Mouse (Mus musculus): ENCODE measurements around the gene Apof. TPM values are rescaled to one million over a fixed set of nuclear protein-coding genes. Genes with fewer than 3 reads are reported as not detected.

Apof gene
- total and polyA plus RNA-seq, 3 experiments, result 0.66 to 1.3 (median 0.99) TPM

DNA sequence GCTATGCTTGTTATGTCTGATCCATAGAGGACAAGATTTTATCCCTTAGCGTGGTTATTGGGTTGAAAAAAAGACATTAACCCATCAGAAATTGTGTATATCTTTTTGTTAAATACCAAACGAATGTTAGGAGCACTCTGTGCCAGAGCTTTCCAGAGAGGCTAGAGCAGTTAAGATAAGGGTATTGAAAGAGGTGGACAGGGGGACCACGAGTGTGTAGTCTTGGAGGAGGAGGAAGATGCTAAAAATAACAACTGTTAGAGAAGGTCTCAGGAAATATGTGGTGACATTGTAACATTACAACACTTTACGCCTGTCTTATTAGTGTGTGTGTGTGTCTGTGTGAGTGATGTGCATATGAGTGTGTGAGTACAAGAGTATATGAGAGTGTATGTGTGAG lies 42.4 kb downstream of the Apof start:
- no peak for DNase-seq (ENCODE audit: extremely low read depth)
- no peak overlapping the region for H3K9ac ChIP-seq (ENCODE audit: insufficient read depth, low read depth)
- peaks cover 37 to 80% of the 10 kb centered on the region in 2 experiments for H3K36me3 ChIP-seq (replicated peaks in 1 of 2; ENCODE audit: control insufficient read depth in 1 of 2, insufficient read depth in 1 of 2, low read length in 1 of 2)
- in situ Hi-C loops (cut with MboI; ENCODE audit: low pct_ligation_motif_present, low pct_unique_long_range_greater_than_20kb, low sequenced_read_pairs) (no loop called here), dilution Hi-C loops (cut with MboI; ENCODE audit: extremely low pct_ligation_motif_present, extremely low pct_unique_long_range_greater_than_20kb, low sequenced_read_pairs) (no loop called here)
- TF ChIP-seq BHLHE40 (IDR thresholded peaks at IDR 0.05; ENCODE audit: low read depth, low read length), result no peak
- no peak for TF ChIP-seq E2F4 (IDR thresholded peaks at IDR 0.05; ENCODE audit: insufficient replicate concordance, low read depth, low read length)
- no peak for TF ChIP-seq MAFK (IDR thresholded peaks at IDR 0.05; ENCODE audit: insufficient replicate concordance, low read length)
- no peak for TF ChIP-seq TCF12 (IDR thresholded peaks at IDR 0.05; ENCODE audit: low read depth, low read length)
- no peak for TF ChIP-seq POLR2AphosphoS2 (IDR thresholded peaks at IDR 0.05; ENCODE audit: low read depth, low read length)
- TF ChIP-seq MAZ (IDR thresholded peaks at IDR 0.05; ENCODE audit: low read depth, low read length), result no peak
- no peak for TF ChIP-seq RAD21 (IDR thresholded peaks at IDR 0.05; ENCODE audit: low read depth, low read length)
- no peak for TF ChIP-seq CTCF (conservative IDR thresholded peaks at IDR 0.05 in 1 of 2, IDR thresholded peaks at IDR 0.05 in 1 of 2; ENCODE audit: low read depth in 2 of 2, low read length in 2 of 2)
- no peak for TF ChIP-seq CHD1 (IDR thresholded peaks at IDR 0.05; ENCODE audit: low read depth, low read length)
- TF ChIP-seq TBP (conservative IDR thresholded peaks at IDR 0.05; ENCODE audit: low read depth, low read length), result no peak
- no peak for TF ChIP-seq MYC (IDR thresholded peaks at IDR 0.05; ENCODE audit: low read depth, low read length)
- TF ChIP-seq HCFC1 (IDR thresholded peaks at IDR 0.05; ENCODE audit: low read depth, low read length), result no peak
- no peak for TF ChIP-seq MEF2A (IDR thresholded peaks at IDR 0.05; ENCODE audit: borderline replicate concordance, low read depth, low read length)
- TF ChIP-seq SMC3 (IDR thresholded peaks at IDR 0.05; ENCODE audit: low read depth, low read length), result no peak
- TF ChIP-seq ETS1 (conservative IDR thresholded peaks at IDR 0.05; ENCODE audit: low read depth, low read length), result no peak
- TF ChIP-seq SIN3A (IDR thresholded peaks at IDR 0.05; ENCODE audit: low read length), result no peak
- no peak overlapping the region for H3K4me3 ChIP-seq (replicated peaks in 1 of 3; ENCODE audit: low read depth in 2 of 3, low read length in 2 of 3, poor library complexity in 1 of 3)
- H3K27ac ChIP-seq (ENCODE audit: insufficient read depth, low read depth), result no peak overlapping the region
- H3K9me3 ChIP-seq (replicated peaks; ENCODE audit: low read length), result no peaks in the 10 kb centered on the region
- H3K4me1 ChIP-seq (ENCODE audit: control insufficient read depth in 1 of 2, insufficient read depth in 2 of 2), result peaks cover 10 to 25% of the 10 kb centered on the region in 2 experiments
- H3K79me2 ChIP-seq (replicated peaks; ENCODE audit: control insufficient read depth, extremely low read depth, insufficient read depth, poor library complexity, severe bottlenecking), result no peaks in the 10 kb centered on the region
- no peak overlapping the region for H3K4me2 ChIP-seq (ENCODE audit: insufficient read depth, low read depth, poor library complexity, severe bottlenecking)
- H3K27me3 ChIP-seq (replicated peaks), result no peaks in the 10 kb centered on the region

DNA sequence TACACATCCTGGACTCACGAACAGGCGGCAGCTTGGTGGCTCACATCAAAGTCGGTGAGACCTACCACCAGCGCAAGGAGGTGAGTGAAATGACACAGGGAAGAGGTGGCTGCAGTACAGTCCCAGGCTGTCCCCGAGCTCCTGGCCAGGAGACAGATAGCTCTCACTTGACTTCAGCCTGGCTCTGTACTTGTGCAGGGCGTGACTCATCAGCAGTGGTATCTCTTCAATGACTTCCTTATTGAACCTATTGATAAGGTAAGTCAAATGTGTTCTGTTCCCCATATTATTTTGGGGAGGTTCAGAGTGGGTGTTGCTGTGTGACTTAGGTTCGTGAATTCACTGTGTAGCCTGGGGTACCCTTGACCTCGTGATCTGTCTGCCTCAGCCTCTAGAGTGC lies 47.1 kb downstream of the Apof start:
- Histone ChIP-seq H3K9me3 (replicated peaks; ENCODE audit: low read length) (no peaks in the 10 kb centered on the region), H3K4me3 (replicated peaks in 1 of 3; ENCODE audit: low read depth in 2 of 3, low read length in 2 of 3, poor library complexity in 1 of 3) (no peak overlapping the region), H3K36me3 (replicated peaks in 1 of 2; ENCODE audit: control insufficient read depth in 1 of 2, insufficient read depth in 1 of 2, low read length in 1 of 2) (peaks cover 70 to 87% of the 10 kb centered on the region in 2 experiments), H3K79me2 (replicated peaks; ENCODE audit: control insufficient read depth, extremely low read depth, insufficient read depth, poor library complexity, severe bottlenecking) (no peaks in the 10 kb centered on the region), H3K4me1 (ENCODE audit: control insufficient read depth in 1 of 2, insufficient read depth in 2 of 2) (peaks cover 0 to 6% of the 10 kb centered on the region in 2 experiments; a peak in 1 of 4 replicates), H3K27me3 (replicated peaks) (no peaks in the 10 kb centered on the region), H3K9ac (ENCODE audit: insufficient read depth, low read depth) (no peak overlapping the region), H3K4me2 (ENCODE audit: insufficient read depth, low read depth, poor library complexity, severe bottlenecking) (no peak overlapping the region), H3K27ac (ENCODE audit: insufficient read depth, low read depth) (no peak overlapping the region)
- dilution Hi-C loops (cut with MboI; ENCODE audit: extremely low pct_ligation_motif_present, extremely low pct_unique_long_range_greater_than_20kb, low sequenced_read_pairs) (no loop called here), in situ Hi-C loops (cut with MboI; ENCODE audit: low pct_ligation_motif_present, low pct_unique_long_range_greater_than_20kb, low sequenced_read_pairs) (no loop called here)
- TF ChIP-seq USF2 (conservative IDR thresholded peaks at IDR 0.05; ENCODE audit: low read depth, low read length) (no peak), CHD2 (IDR thresholded peaks at IDR 0.05; ENCODE audit: low read length) (no peak), JUND (conservative IDR thresholded peaks at IDR 0.05; ENCODE audit: low read depth, low read length) (no peak), RCOR1 (conservative IDR thresholded peaks at IDR 0.05; ENCODE audit: low read depth, low read length) (no peak), IRF4 (IDR thresholded peaks at IDR 0.05; ENCODE audit: low read depth, low read length) (no peak), TBP (conservative IDR thresholded peaks at IDR 0.05; ENCODE audit: low read depth, low read length) (no peak), MXI1 (IDR thresholded peaks at IDR 0.05; ENCODE audit: low read depth, low read length) (no peak), CTCF (conservative IDR thresholded peaks at IDR 0.05 in 1 of 2, IDR thresholded peaks at IDR 0.05 in 1 of 2; ENCODE audit: low read depth in 2 of 2, low read length in 2 of 2) (no peak), SIN3A (IDR thresholded peaks at IDR 0.05; ENCODE audit: low read length) (no peak), ELF1 (IDR thresholded peaks at IDR 0.05; ENCODE audit: low read depth, low read length) (no peak), PAX5 (IDR thresholded peaks at IDR 0.05; ENCODE audit: low read length) (no peak), MAX (IDR thresholded peaks at IDR 0.05; ENCODE audit: low read length) (no peak), SMC3 (IDR thresholded peaks at IDR 0.05; ENCODE audit: low read depth, low read length) (no peak), MYC (IDR thresholded peaks at IDR 0.05; ENCODE audit: low read depth, low read length) (no peak), NELFE (IDR thresholded peaks at IDR 0.05; ENCODE audit: low read depth, low read length) (no peak), KAT2A (IDR thresholded peaks at IDR 0.05; ENCODE audit: insufficient replicate concordance, low read length) (no peak)
- no peak for DNase-seq (ENCODE audit: extremely low read depth)
